Mouse (Mus musculus) c-Kit-positive CD71-positive TER-119-positive erythroid progenitor cells, embryonic 14.5 days (primary cell): ENCODE data around the gene Eif2s3y.

Source experiments
- DNase-seq: peaks from one replicate; pipeline ENCODE4 v3.0.0-alpha.2; 2013; ENCODE audit warnings: low spot score

Eif2s3y gene

GRCm38 (mm10) chrY:1009882-1010751 is at the start of gene Eif2s3y:
TSS of gene Eif2s3y (plus strand) at chrY:1010543.
- DNase-seq: peak; percentile 62
